Mouse (Mus musculus): ENCODE measurements at regions not wholly inside any gene's neighbourhood (a gene's known extent, or its start where the extent isn't known, plus 50 kb on each side); places are given as distances from the start of the nearest gene placed in this dataset.

GRCm38 (mm10) chr1:193618250-193618649 lies 248.2 kb upstream of the Camk1g start:
- DNase-seq: no peak
- H3K9ac ChIP-seq: no peak overlapping the region
- no peak overlapping the region for H3K4me3 ChIP-seq (ENCODE audit: low read depth, low read length)
- no peak overlapping the region for H3K27ac ChIP-seq (ENCODE audit: low read depth)
- no peak for TF ChIP-seq CTCF (IDR thresholded peaks at IDR 0.05; ENCODE audit: low read depth)
- WGBS: 71% methylated on average over 8 of the region's 8 CpGs
- no peaks in the 10 kb centered on the region for H3K4me1 ChIP-seq (ENCODE audit: insufficient read depth)
- H3K9me3 ChIP-seq (ENCODE audit: low read depth, low read length): no peaks in the 10 kb centered on the region
- ATAC-seq (ENCODE audit: insufficient read depth): no peak
- H3K36me3 ChIP-seq (ENCODE audit: insufficient read depth): no peaks in the 10 kb centered on the region
- no peak overlapping the region for H3K4me2 ChIP-seq
- no peaks in the 10 kb centered on the region for H3K27me3 ChIP-seq (ENCODE audit: insufficient read depth, low read length)

GRCm38 (mm10) chr1:193610471-193610870 lies 240.4 kb upstream of the Camk1g start:
- no peaks in the 10 kb centered on the region for H3K4me1 ChIP-seq (ENCODE audit: insufficient read depth)
- WGBS: 56% methylated on average over 4 of the region's 4 CpGs
- ATAC-seq (ENCODE audit: insufficient read depth): no peak
- no peak overlapping the region for H3K4me3 ChIP-seq (ENCODE audit: low read depth, low read length)
- H3K9me3 ChIP-seq (ENCODE audit: low read depth, low read length): no peaks in the 10 kb centered on the region
- DNase-seq: no peak
- no peak overlapping the region for H3K9ac ChIP-seq
- TF ChIP-seq CTCF (IDR thresholded peaks at IDR 0.05; ENCODE audit: low read depth): no peak
- H3K27me3 ChIP-seq (ENCODE audit: insufficient read depth, low read length): no peaks in the 10 kb centered on the region
- no peak overlapping the region for H3K27ac ChIP-seq (ENCODE audit: low read depth)
- no peak overlapping the region for H3K4me2 ChIP-seq
- no peaks in the 10 kb centered on the region for H3K36me3 ChIP-seq (ENCODE audit: insufficient read depth)

- no peak for ATAC-seq (ENCODE audit: insufficient read depth)
- 48% methylated on average over 4 of the region's 4 CpGs for WGBS
- Histone ChIP-seq H3K9me3 (ENCODE audit: low read depth, low read length) (no peaks in the 10 kb centered on the region), H3K4me3 (ENCODE audit: low read depth, low read length) (no peak overlapping the region), H3K9ac (no peak overlapping the region), H3K4me2 (no peak overlapping the region), H3K27ac (ENCODE audit: low read depth) (no peak overlapping the region), H3K36me3 (ENCODE audit: insufficient read depth) (no peaks in the 10 kb centered on the region), H3K4me1 (ENCODE audit: insufficient read depth) (no peaks in the 10 kb centered on the region), H3K27me3 (ENCODE audit: insufficient read depth, low read length) (no peaks in the 10 kb centered on the region)
- TF ChIP-seq CTCF (IDR thresholded peaks at IDR 0.05; ENCODE audit: low read depth): no peak
- DNase-seq: no peak
Observed at GRCm38 (mm10) chr1:193599895-193600294, 229.8 kb upstream of the Camk1g start.

- no peak overlapping the region for H3K4me3 ChIP-seq (ENCODE audit: low read depth, low read length)
- no peak for ATAC-seq (ENCODE audit: insufficient read depth)
- H3K9ac ChIP-seq: no peak overlapping the region
- no peaks in the 10 kb centered on the region for H3K27me3 ChIP-seq (ENCODE audit: insufficient read depth, low read length)
- no peaks in the 10 kb centered on the region for H3K36me3 ChIP-seq (ENCODE audit: insufficient read depth)
- no peak overlapping the region for H3K4me2 ChIP-seq
- H3K27ac ChIP-seq (ENCODE audit: low read depth): no peak overlapping the region
- TF ChIP-seq CTCF (IDR thresholded peaks at IDR 0.05; ENCODE audit: low read depth): peak; percentile 64
- H3K9me3 ChIP-seq (ENCODE audit: low read depth, low read length): no peaks in the 10 kb centered on the region
- DNase-seq: peak; percentile 35
- 19% methylated on average over 1 of the region's 1 CpGs for WGBS
- no peaks in the 10 kb centered on the region for H3K4me1 ChIP-seq (ENCODE audit: insufficient read depth)
Observed at GRCm38 (mm10) chr1:193599163-193599562, 229.1 kb upstream of the Camk1g start.

GRCm38 (mm10) chr1:193590301-193590829 lies 220.3 kb upstream of the Camk1g start:
- Histone ChIP-seq H3K4me2 (no peak overlapping the region), H3K4me3 (ENCODE audit: low read depth, low read length) (no peak overlapping the region), H3K27ac (ENCODE audit: low read depth) (no peak overlapping the region), H3K9me3 (ENCODE audit: low read depth, low read length) (no peaks in the 10 kb centered on the region), H3K4me1 (ENCODE audit: insufficient read depth) (0 out of 2 replicates have a peak, but pooled peaks cover 3% of the 10 kb centered on the region), H3K27me3 (ENCODE audit: insufficient read depth, low read length) (no peaks in the 10 kb centered on the region), H3K9ac (no peak overlapping the region), H3K36me3 (ENCODE audit: insufficient read depth) (no peaks in the 10 kb centered on the region)
- ATAC-seq (ENCODE audit: insufficient read depth): no peak
- WGBS: 27% methylated on average over 5 of the region's 5 CpGs
- DNase-seq: no peak
- no peak for TF ChIP-seq CTCF (IDR thresholded peaks at IDR 0.05; ENCODE audit: low read depth)

GRCm38 (mm10) chr1:193588477-193589464 lies 218.7 kb upstream of the Camk1g start:
- peak; percentile 67 for ATAC-seq (ENCODE audit: insufficient read depth)
- Histone ChIP-seq H3K9ac (no peak overlapping the region), H3K4me2 (no peak overlapping the region), H3K36me3 (ENCODE audit: insufficient read depth) (no peaks in the 10 kb centered on the region), H3K9me3 (ENCODE audit: low read depth, low read length) (no peaks in the 10 kb centered on the region), H3K4me3 (ENCODE audit: low read depth, low read length) (no peak overlapping the region), H3K4me1 (ENCODE audit: insufficient read depth) (0 out of 2 replicates have a peak, but pooled peaks cover 3% of the 10 kb centered on the region), H3K27me3 (ENCODE audit: insufficient read depth, low read length) (no peaks in the 10 kb centered on the region), H3K27ac (ENCODE audit: low read depth) (peak overlapping the region; percentile 38; the same call in 1 of the 2 replicates)
- DNase-seq: peak; percentile 85
- peak; percentile 94 for TF ChIP-seq CTCF (IDR thresholded peaks at IDR 0.05; ENCODE audit: low read depth)
- WGBS: 19% methylated on average over 12 of the region's 12 CpGs

- no peaks in the 10 kb centered on the region for H3K9me3 ChIP-seq (ENCODE audit: low read depth, low read length)
- 0 out of 2 replicates have a peak, but pooled peaks cover 3% of the 10 kb centered on the region for H3K4me1 ChIP-seq (ENCODE audit: insufficient read depth)
- 88% methylated on average over 2 of the region's 2 CpGs for WGBS
- H3K4me2 ChIP-seq: no peak overlapping the region
- no peak for TF ChIP-seq CTCF (IDR thresholded peaks at IDR 0.05; ENCODE audit: low read depth)
- no peaks in the 10 kb centered on the region for H3K27me3 ChIP-seq (ENCODE audit: insufficient read depth, low read length)
- no peak for DNase-seq
- no peak overlapping the region for H3K27ac ChIP-seq (ENCODE audit: low read depth)
- no peak for ATAC-seq (ENCODE audit: insufficient read depth)
- no peaks in the 10 kb centered on the region for H3K36me3 ChIP-seq (ENCODE audit: insufficient read depth)
- no peak overlapping the region for H3K9ac ChIP-seq
- no peak overlapping the region for H3K4me3 ChIP-seq (ENCODE audit: low read depth, low read length)
Observed at GRCm38 (mm10) chr1:193587317-193587716, 217.2 kb upstream of the Camk1g start.

Measured in lung, embryonic 14.5 days (tissue).